Mouse (Mus musculus): ENCODE results near the gene Kank4. TPM values are rescaled to one million over a fixed set of nuclear protein-coding genes. Genes with fewer than 3 reads are reported as not detected.
"Not testable (repeated sequence)": the region's sequence is repeated elsewhere in the genome, so short reads cannot be mapped to it uniquely, and the experiment has no call there.

The Kank4 gene
- 0.59 and 0.66 TPM in 2 replicates for polyA plus RNA-seq (2015; fragmentation: Nextera tagmentation; extraction: Ambion mirVana)

DNA sequence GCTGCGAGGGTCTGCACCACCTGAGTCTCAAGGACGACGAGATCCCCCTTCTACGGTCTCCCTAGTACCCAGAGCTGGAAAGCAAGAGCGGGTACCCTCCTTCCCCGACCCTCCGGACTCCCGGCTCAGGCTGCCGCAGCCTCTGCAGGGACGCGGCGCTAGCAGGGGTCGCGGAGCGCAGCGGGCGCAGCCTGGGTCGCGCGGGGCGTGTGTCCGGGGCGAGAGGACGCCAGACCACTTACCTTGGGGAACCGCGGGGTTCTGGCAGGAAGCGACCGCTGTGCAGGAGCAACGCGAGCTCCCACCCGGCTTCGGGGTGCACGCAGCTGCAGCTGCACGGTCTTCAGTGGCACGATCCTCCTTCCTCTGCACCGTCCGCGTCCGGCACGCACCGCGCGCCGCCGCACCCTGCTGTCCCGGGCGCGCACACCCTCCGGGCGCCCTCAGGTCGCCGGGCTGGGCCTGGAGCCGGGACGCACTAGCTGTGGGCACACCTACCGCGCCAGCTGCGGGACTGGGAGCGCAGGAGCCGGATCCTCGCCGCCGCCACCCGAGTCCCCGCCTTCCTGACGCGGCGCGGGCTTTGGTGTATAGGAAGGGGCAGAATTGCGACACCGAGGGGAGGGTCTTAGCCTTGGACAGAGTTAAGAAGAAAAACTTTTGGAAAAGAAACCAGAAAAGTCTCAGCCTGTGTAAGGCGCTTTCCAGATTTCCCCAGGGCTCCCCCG lies at the start of gene Kank4:
Kank4 (minus strand) TSS at position 354 of the 728 bp plus-strand sequence.
- H3K36me3 ChIP-seq: no peaks in the 10 kb centered on the region
- H3K9ac ChIP-seq: peak within 1 kb of the TSS; percentile 72
- H3K4me3 ChIP-seq: peak within 1 kb of the TSS; percentile 68
- H3K4me1 ChIP-seq (replicated peaks): peaks cover 15% of the 10 kb centered on the region
- ATAC-seq (replicated peaks; ENCODE audit: insufficient number of reproducible peaks, insufficient read depth, low FRiP score, low read depth): peak; percentile 73
- peak within 1 kb of the TSS; percentile 98 for H3K4me2 ChIP-seq
- H3K27me3 ChIP-seq: peaks cover 31% of the 10 kb centered on the region
- WGBS: under 1% methylated on average over 65 of the region's 72 CpGs
- H3K9me3 ChIP-seq (replicated peaks): no peaks in the 10 kb centered on the region
- H3K27ac ChIP-seq: peak within 1 kb of the TSS; percentile 52

DNA sequence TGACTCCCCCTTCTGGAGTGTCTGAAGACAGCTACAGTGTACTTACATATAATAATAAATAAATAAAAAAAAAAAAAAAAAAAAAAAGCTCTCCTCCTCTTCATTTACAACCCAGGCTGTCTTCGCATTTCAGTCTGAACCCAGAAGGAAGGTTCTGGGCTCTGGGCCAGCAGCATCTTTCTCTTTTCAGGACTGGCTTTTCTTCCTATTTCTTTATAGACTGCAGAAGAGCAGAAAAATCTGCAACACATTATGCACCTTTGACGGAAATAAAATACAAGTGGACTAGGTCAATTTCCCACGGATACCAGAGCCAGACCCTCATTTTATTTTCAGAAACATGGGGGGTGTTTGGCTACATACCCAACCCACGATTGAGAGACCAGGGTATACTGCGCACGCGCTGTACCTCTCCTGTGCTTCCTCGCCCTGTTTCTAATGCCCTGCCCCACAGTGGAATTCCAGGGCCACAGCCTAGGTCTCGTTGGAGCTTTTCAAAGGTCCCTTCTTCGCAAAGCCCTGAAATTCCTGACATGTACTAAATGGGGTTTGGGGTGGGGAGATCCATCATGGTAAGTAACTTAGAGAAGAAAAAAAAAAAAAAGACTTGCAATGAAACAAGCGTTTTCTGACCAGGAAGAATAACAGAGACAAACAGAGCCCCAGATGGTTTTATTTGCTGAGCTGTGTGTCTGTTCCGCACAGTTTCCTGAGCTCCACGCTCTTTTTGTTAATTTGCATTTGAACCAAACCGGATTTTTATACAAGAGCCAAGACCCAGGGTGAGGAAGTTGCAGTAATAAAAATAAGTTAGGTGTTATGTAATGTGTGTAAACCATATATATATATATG lies 48.3 kb upstream of the Kank4 start:
- Histone ChIP-seq H3K27ac (no peak overlapping the region), H3K36me3 (no peaks in the 10 kb centered on the region), H3K4me1 (replicated peaks) (no peaks in the 10 kb centered on the region), H3K27me3 (no peaks in the 10 kb centered on the region), H3K4me3 (no peak overlapping the region), H3K4me2 (no peak overlapping the region), H3K9ac (no peak overlapping the region), H3K9me3 (replicated peaks) (no peaks in the 10 kb centered on the region)
- no peak for ATAC-seq (replicated peaks; ENCODE audit: insufficient number of reproducible peaks, insufficient read depth, low FRiP score, low read depth)
- WGBS: 82% methylated on average over 14 of the region's 14 CpGs

DNA sequence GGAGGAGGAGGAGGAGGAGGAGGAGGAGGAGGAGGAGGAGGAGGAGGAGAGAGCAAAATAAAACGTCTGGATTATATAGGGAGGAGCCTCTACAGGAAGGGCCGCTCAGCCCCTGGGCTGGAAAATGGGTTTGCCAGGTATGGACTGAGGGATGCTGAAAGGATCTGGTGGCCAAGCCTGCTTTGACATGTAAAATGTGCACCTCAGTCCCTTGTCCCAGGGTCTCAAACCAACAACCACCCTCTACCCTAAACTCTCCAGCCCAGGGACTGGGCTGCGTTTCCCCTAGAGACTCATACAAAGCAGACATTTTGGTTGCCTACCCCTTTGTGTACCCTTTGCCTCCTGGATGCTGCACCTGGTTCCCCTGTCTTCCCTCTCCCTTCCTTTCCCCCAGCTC lies 47.2 kb upstream of the Kank4 start:
- WGBS: 78% methylated on average over 3 of the region's 3 CpGs
- Histone ChIP-seq H3K27ac (no peak overlapping the region), H3K9me3 (replicated peaks) (no peaks in the 10 kb centered on the region), H3K9ac (no peak overlapping the region), H3K4me2 (no peak overlapping the region), H3K4me1 (replicated peaks) (no peaks in the 10 kb centered on the region), H3K4me3 (no peak overlapping the region), H3K27me3 (no peaks in the 10 kb centered on the region), H3K36me3 (no peaks in the 10 kb centered on the region)
- ATAC-seq (replicated peaks; ENCODE audit: insufficient number of reproducible peaks, insufficient read depth, low FRiP score, low read depth): no peak

DNA sequence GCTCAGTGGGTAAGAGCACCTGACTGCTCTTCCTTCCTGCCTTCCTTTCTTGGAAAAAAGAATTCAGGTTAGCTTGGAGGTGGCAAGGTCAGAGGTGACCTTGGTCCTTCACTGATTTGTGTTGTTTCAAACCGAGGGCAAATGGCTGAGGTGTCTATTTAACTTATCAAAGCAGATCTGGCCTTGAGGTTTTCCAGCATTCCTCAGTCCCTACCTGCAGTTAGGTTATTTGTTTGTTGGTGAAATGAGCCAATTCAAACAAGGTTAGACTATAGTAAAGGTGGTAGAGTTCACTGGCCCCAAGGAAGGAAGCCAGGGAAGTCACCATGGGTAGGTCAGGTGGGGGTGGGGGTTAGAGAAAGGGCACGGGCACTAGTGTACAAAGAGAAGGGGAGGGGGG lies 46.8 kb upstream of the Kank4 start:
- H3K27me3 ChIP-seq: no peaks in the 10 kb centered on the region
- no peak overlapping the region for H3K4me2 ChIP-seq
- H3K9me3 ChIP-seq (replicated peaks): no peaks in the 10 kb centered on the region
- no peaks in the 10 kb centered on the region for H3K4me1 ChIP-seq (replicated peaks)
- H3K36me3 ChIP-seq: no peaks in the 10 kb centered on the region
- H3K4me3 ChIP-seq: no peak overlapping the region
- no peak overlapping the region for H3K9ac ChIP-seq
- ATAC-seq (replicated peaks; ENCODE audit: insufficient number of reproducible peaks, insufficient read depth, low FRiP score, low read depth): no peak
- no peak overlapping the region for H3K27ac ChIP-seq
- 55% methylated on average over 1 of the region's 2 CpGs for WGBS

DNA sequence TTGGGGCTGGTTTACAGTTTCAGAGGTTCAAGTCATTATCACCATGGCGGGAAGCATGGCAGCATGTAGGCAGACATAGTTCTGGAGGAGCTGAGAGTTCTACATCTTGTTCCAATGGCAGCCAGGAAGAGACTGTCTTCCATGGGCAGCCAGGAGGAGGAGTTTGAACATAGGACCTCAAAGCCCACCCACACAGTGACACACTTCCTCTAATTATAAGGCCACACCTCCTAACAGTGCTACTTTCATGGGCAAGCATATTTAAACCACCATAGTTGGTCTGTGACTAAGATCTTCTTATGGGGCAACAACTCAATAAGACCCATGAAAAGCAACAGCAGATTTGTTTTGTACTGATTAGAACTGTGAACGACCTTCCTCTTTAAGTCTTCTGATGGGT lies 46.1 kb upstream of the Kank4 start:
- H3K36me3 ChIP-seq: no peaks in the 10 kb centered on the region
- no peaks in the 10 kb centered on the region for H3K4me1 ChIP-seq (replicated peaks)
- H3K4me2 ChIP-seq: no peak overlapping the region
- H3K9ac ChIP-seq: no peak overlapping the region
- no peaks in the 10 kb centered on the region for H3K9me3 ChIP-seq (replicated peaks)
- no peaks in the 10 kb centered on the region for H3K27me3 ChIP-seq
- 89% methylated on average over 2 of the region's 2 CpGs for WGBS
- no peak overlapping the region for H3K4me3 ChIP-seq
- no peak for ATAC-seq (replicated peaks; ENCODE audit: insufficient number of reproducible peaks, insufficient read depth, low FRiP score, low read depth)
- H3K27ac ChIP-seq: no peak overlapping the region

DNA sequence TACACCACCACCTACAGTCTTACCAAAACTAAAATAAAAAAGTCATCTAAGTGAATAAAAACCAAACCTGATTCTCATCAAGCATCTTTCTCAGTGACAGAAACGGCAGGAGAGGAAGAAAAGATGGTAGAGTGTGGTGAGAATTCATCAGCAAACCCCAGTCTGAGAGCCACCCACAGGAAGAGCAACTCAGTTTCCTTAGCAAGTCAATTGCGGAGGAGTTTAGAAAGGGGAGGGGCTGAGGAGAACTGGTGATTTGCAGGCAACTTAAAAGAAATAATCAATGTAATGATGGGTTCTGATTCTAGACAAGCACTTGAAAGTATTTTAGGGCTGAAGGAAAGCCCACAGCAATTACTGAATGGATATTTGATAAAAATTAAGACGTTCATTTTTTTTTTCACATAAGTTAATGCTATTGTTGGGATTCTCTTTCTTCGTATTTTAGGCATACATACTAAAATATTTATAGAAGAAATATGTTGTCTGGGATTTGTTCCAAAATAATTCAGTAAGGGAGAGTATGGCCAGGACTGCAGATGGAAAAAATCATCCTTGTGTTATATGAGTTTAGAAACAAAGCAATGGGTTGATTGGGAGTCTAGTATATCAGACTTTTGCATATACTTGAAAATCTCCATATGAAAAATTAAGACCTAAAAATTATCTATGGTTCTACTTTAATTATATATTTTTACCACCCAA lies 41.0 kb upstream of the Kank4 start:
- no peaks in the 10 kb centered on the region for H3K9me3 ChIP-seq (replicated peaks)
- H3K4me2 ChIP-seq: no peak overlapping the region
- peak overlapping the region; percentile 65 for H3K27ac ChIP-seq
- WGBS: 62% methylated on average over 4 of the region's 4 CpGs
- no peak overlapping the region for H3K4me3 ChIP-seq
- ATAC-seq (replicated peaks; ENCODE audit: insufficient number of reproducible peaks, insufficient read depth, low FRiP score, low read depth): no peak
- H3K36me3 ChIP-seq: no peaks in the 10 kb centered on the region
- no peak overlapping the region for H3K9ac ChIP-seq
- no peaks in the 10 kb centered on the region for H3K27me3 ChIP-seq
- H3K4me1 ChIP-seq (replicated peaks): peaks cover 9% of the 10 kb centered on the region

DNA sequence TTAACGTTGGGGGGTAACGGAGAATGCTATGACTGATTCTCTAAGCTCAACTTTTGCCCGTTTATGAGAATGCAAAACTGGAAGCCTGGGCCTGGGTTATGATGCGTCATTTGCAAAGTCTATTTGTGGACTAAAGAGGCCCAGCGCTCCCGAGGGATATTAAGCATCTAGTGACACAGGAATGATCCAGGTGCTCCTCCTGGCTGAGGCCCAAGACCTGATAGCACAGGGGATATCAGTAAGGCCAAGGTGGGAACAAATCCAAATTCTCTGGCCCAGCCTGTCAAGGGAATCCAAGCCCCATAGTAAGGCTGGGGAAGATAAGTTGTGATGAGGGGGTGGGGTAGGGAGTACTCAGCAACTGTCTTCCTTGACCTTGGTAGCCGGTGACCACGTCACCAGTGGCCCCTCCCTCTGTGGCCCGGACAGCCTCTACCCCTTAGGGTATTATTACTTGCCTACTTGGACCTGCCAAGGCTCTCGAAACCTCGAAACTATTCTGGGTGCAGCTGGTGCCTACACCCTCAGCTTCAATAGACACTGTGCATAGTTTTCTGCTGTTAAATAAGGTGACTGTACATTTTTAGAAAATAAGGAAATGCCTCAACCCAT lies 39.8 kb upstream of the Kank4 start:
- Histone ChIP-seq H3K27ac (peak overlapping the region; percentile 65), H3K4me2 (peak overlapping the region; percentile 22)
- WGBS: 35% methylated on average over 11 of the region's 11 CpGs

DNA sequence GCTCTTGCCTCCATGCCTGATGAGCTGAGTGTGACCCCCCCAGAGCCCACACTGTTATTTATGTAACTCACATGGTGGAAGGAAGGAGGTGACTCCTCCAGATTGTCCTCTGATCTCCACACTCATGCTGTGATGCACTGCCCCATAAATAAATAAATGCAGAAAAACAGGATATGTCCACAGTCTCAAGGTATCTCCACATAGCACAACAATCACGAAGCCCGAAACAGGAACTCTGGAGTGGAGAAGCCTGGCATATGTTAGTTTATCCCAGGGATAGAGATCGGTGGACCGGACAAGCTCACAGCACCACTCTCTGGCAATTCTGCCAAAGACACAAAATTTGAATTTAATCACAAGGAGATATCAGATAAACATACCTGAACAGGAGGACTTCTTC lies 36.6 kb upstream of the Kank4 start:
- ATAC-seq (replicated peaks; ENCODE audit: insufficient number of reproducible peaks, insufficient read depth, low FRiP score, low read depth): no peak
- no peak overlapping the region for H3K9ac ChIP-seq
- H3K36me3 ChIP-seq: no peaks in the 10 kb centered on the region
- no peaks in the 10 kb centered on the region for H3K27me3 ChIP-seq
- H3K4me2 ChIP-seq: no peak overlapping the region
- H3K4me3 ChIP-seq: no peak overlapping the region
- peaks cover 9% of the 10 kb centered on the region for H3K4me1 ChIP-seq (replicated peaks)
- WGBS: 72% methylated on average over 4 of the region's 4 CpGs
- H3K9me3 ChIP-seq (replicated peaks): no peaks in the 10 kb centered on the region
- no peak overlapping the region for H3K27ac ChIP-seq

More for the DNA sequence above, 39.8 kb upstream of the Kank4 start:
- H3K9ac ChIP-seq: no peak overlapping the region
- no peaks in the 10 kb centered on the region for H3K27me3 ChIP-seq
- H3K9me3 ChIP-seq (replicated peaks): no peaks in the 10 kb centered on the region
- H3K4me3 ChIP-seq: no peak overlapping the region
- no peaks in the 10 kb centered on the region for H3K36me3 ChIP-seq
- peaks cover 9% of the 10 kb centered on the region for H3K4me1 ChIP-seq (replicated peaks)
- peak; percentile 68; the same call in 1 of the 2 replicates for ATAC-seq (replicated peaks; ENCODE audit: insufficient number of reproducible peaks, insufficient read depth, low FRiP score, low read depth)

DNA sequence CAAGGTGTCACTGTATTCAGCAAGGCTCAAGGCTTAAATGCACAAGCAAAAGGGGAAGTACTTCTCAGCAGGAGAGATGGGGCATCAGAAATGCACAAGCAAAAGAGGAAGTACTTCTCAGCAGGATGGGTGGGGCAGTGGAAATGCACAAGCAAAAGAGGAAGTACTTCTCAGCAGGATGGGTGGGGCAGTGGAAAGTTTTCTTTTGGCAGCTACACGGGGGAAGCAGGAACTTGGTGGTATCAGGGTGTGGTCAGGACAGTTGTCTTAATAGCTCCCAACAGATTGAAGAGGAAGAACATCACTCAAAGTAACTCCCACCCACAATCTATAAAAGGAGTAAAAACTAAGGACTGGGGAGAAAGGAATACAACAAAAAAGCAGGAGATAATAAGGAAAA lies 33.1 kb upstream of the Kank4 start:
- H3K4me1 ChIP-seq (replicated peaks); ATAC-seq (replicated peaks; ENCODE audit: insufficient number of reproducible peaks, insufficient read depth, low FRiP score, low read depth); H3K27me3 ChIP-seq; H3K27ac ChIP-seq; H3K4me3 ChIP-seq; H3K36me3 ChIP-seq; H3K9ac ChIP-seq; H3K4me2 ChIP-seq; H3K9me3 ChIP-seq (replicated peaks): not testable (repeated sequence)
- WGBS: 78% methylated on average over 1 of the region's 1 CpGs

DNA sequence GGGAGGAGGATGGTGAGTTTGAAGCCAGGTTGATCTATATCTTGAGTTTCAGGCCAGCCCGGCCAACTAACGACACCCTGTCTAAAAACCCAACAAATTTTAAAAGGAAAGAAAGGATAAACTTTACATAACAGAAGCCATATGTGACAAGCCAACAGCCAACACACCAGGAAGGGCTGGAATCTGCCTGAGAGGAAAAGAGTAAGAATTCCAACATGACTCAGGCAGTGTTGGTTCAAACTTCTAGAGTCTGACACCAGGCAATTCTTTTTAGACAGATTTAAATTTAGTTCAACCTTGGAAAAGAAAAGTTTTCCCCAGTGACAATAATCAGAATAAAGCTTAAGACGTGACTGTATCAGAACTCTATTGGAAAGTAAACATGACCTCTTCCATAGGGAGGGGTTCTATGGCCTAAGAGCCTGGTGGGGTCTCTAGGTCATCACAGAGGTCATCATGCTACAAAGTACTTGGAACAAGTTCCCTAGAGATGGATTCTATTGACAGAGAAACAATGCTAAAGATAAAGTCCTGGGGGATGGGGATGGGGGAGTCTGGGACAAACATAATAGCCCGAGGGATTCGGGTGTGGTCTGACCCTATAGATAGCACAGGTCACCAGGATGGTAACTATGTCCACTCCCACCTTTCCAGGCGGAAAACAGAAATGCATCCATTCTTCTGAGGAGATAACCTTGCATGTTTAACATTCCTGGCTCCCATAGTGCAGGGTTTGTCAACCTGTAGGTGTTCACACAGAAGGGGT lies 30.0 kb upstream of the Kank4 start:
- no peaks in the 10 kb centered on the region for H3K27me3 ChIP-seq
- WGBS: 48% methylated on average over 6 of the region's 6 CpGs
- ATAC-seq (replicated peaks; ENCODE audit: insufficient number of reproducible peaks, insufficient read depth, low FRiP score, low read depth): no peak

More for the DNA sequence above, 30.0 kb upstream of the Kank4 start:
- no peak overlapping the region for H3K4me2 ChIP-seq
- no peak overlapping the region for H3K9ac ChIP-seq
- H3K4me1 ChIP-seq (replicated peaks): peaks cover 5% of the 10 kb centered on the region
- H3K36me3 ChIP-seq: no peaks in the 10 kb centered on the region
- H3K9me3 ChIP-seq (replicated peaks): no peaks in the 10 kb centered on the region
- no peak overlapping the region for H3K4me3 ChIP-seq
- no peak overlapping the region for H3K27ac ChIP-seq
